ENCODE assay signal across 8 mouse cellular contexts in the genomic region with DNA sequence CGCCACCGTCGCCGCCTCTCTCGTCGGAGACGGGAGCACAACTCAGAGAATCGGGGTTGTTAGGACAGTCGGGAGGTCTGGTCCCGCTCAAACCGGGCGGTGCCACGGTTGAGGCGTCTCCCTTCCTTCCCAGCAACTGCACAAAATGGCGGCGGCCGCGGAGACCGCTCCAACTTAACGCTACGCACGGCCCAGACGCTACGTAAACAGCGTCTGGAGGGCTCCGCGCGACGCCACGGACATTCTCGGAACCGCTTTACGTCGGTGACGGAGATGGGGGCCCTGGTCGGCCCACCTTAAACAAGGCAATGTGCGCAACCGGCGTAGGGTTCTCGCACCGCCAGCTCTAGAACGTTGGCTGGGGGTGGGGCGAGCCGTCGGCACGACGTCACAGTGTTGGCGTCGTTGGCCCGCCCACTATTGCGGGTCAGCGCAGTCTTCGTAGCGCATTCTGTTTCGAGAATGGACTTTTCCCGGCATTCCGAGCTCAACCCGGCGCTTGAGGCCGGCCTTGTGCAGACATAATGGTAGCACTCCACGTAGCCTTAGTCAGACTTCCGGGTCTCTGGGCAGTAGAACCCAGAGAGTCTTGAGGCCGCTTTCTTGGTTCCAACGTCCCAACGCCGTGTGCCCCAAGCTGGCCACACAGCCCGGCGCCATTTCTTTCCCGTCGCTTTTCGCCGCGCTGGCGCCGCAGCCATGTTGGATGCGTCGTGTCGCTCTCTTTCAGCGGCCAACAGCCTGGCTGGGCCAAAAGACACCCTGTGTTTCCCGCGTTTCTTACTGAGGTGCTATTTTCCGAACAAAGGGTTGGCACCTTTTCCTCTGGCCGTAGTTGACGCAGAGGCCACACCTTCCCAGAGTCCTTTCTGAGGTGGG. TPM values are rescaled to one million over a fixed set of nuclear protein-coding genes. Genes with fewer than 3 reads are reported as not detected.
DNase-seq lines count a peak whose midpoint lies in the region; ATAC-seq lines count a peak whose summit lies in the region.

A gene (minus strand): TSS at position 332 of the 879 bp plus-strand sequence.

- peak within 1 kb of the TSS; percentile 96 for H3K4me3 ChIP-seq in forebrain, embryonic 11.5 days (ENCODE audit: low read depth, low read length)
- H3K4me3 ChIP-seq in heart, embryonic 16.5 days (ENCODE audit: low read length): peak within 1 kb of the TSS; percentile 96
- peak within 1 kb of the TSS; percentile 95 for H3K4me3 ChIP-seq in liver, embryonic 15.5 days (replicated peaks)
- H3K4me3 ChIP-seq in neural tube, embryonic 12.5 days: peak within 1 kb of the TSS; percentile 87

- peak within 1 kb of the TSS; percentile 99 for H3K9ac ChIP-seq in forebrain, embryonic 11.5 days (ENCODE audit: low read length)
- peak within 1 kb of the TSS; percentile 100 for H3K9ac ChIP-seq in heart, embryonic 16.5 days (ENCODE audit: low read length)
- H3K9ac ChIP-seq in liver, embryonic 15.5 days: peak within 1 kb of the TSS; percentile 97
- peak within 1 kb of the TSS; percentile 94 for H3K9ac ChIP-seq in neural tube, embryonic 12.5 days

- WGBS in forebrain, embryonic 11.5 days: 2% methylated on average over 84 of the region's 84 CpGs
- WGBS in heart, embryonic 16.5 days: 2% methylated on average over 84 of the region's 84 CpGs
- WGBS in liver, embryonic 15.5 days (ENCODE audit: insufficient replicate concordance): 3% methylated on average over 84 of the region's 84 CpGs
- WGBS in neural tube, embryonic 12.5 days: 2% methylated on average over 84 of the region's 84 CpGs

- peak; percentile 97 for ATAC-seq in forebrain, embryonic 11.5 days (replicated peaks; ENCODE audit: low FRiP score)
- ATAC-seq in heart, embryonic 16.5 days (replicated peaks; ENCODE audit: extremely low read depth, insufficient read depth, low FRiP score): peak; percentile 98
- peak; percentile 91 for ATAC-seq in liver, embryonic 15.5 days (ENCODE audit: insufficient read depth)
- peak; percentile 98 for ATAC-seq in neural tube, embryonic 12.5 days (ENCODE audit: low FRiP score, low read depth)

- no peaks in the 10 kb centered on the region for H3K27me3 ChIP-seq in forebrain, embryonic 11.5 days (ENCODE audit: control insufficient read depth, insufficient read depth, low read length)
- peaks cover 5% of the 10 kb centered on the region; the same call in 1 of the 2 replicates for H3K27me3 ChIP-seq in heart, embryonic 16.5 days (ENCODE audit: control insufficient read depth, insufficient read depth, low read length)
- peaks cover 22% of the 10 kb centered on the region for H3K27me3 ChIP-seq in liver, embryonic 15.5 days
- H3K27me3 ChIP-seq in neural tube, embryonic 12.5 days (replicated peaks): no peaks in the 10 kb centered on the region

- peaks cover 9% of the 10 kb centered on the region for H3K4me1 ChIP-seq in forebrain, embryonic 11.5 days (replicated peaks; ENCODE audit: control insufficient read depth, insufficient read depth, low read length)
- peaks cover 9% of the 10 kb centered on the region for H3K4me1 ChIP-seq in heart, embryonic 16.5 days (ENCODE audit: control insufficient read depth, insufficient read depth, low read length)
- H3K4me1 ChIP-seq in liver, embryonic 15.5 days (replicated peaks): peaks cover 28% of the 10 kb centered on the region
- peaks cover 22% of the 10 kb centered on the region for H3K4me1 ChIP-seq in neural tube, embryonic 12.5 days

- DNase-seq in CD8-positive naive resting alpha-beta T cell, adult 2 months (ENCODE audit: low read depth in 2 of 2, low spot score in 2 of 2): peak; percentile 98 to 99
- peak; percentile 94 for DNase-seq in c-Kit-positive CD71-negative TER-119-negative erythroid progenitor cells, embryonic 14.5 days (ENCODE audit: low read depth)
- peak; percentile 99 for DNase-seq in forebrain, embryonic 11.5 days (ENCODE audit: low spot score)
- peak; percentile 96 to 98 for DNase-seq in kidney, postnatal 36 days
- DNase-seq in telencephalon, adult 2 months (ENCODE audit: low read depth, low spot score): peak; percentile 97

- H3K27ac ChIP-seq in forebrain, embryonic 11.5 days (ENCODE audit: low read depth, low read length): peak within 1 kb of the TSS; percentile 94
- H3K27ac ChIP-seq in heart, embryonic 16.5 days (ENCODE audit: low read length): peak within 1 kb of the TSS; percentile 99
- peak within 1 kb of the TSS; percentile 98 for H3K27ac ChIP-seq in liver, embryonic 15.5 days (replicated peaks)
- peak within 1 kb of the TSS; percentile 96 for H3K27ac ChIP-seq in neural tube, embryonic 12.5 days

- H3K4me2 ChIP-seq in forebrain, embryonic 11.5 days (ENCODE audit: low read depth, low read length, severe bottlenecking): peak within 1 kb of the TSS; percentile 83
- peak within 1 kb of the TSS; percentile 89 for H3K4me2 ChIP-seq in heart, embryonic 16.5 days (ENCODE audit: low read depth, low read length)
- H3K4me2 ChIP-seq in liver, embryonic 15.5 days: peak within 1 kb of the TSS; percentile 78
- H3K4me2 ChIP-seq in neural tube, embryonic 12.5 days (replicated peaks): peak within 1 kb of the TSS; percentile 89

- no peaks in the 10 kb centered on the region for H3K9me3 ChIP-seq in forebrain, embryonic 11.5 days (ENCODE audit: control insufficient read depth, low read length)
- H3K9me3 ChIP-seq in heart, embryonic 16.5 days (replicated peaks; ENCODE audit: control insufficient read depth, low read length): no peaks in the 10 kb centered on the region
- H3K9me3 ChIP-seq in liver, embryonic 15.5 days (replicated peaks): no peaks in the 10 kb centered on the region
- H3K9me3 ChIP-seq in neural tube, embryonic 12.5 days: no peaks in the 10 kb centered on the region

- H3K36me3 ChIP-seq in forebrain, embryonic 11.5 days (ENCODE audit: control insufficient read depth, insufficient read depth, low read length): peaks cover 14% of the 10 kb centered on the region
- H3K36me3 ChIP-seq in heart, embryonic 16.5 days (ENCODE audit: control insufficient read depth, insufficient read depth): peaks cover 23% of the 10 kb centered on the region
- H3K36me3 ChIP-seq in liver, embryonic 15.5 days (replicated peaks): peaks cover 29% of the 10 kb centered on the region
- H3K36me3 ChIP-seq in neural tube, embryonic 12.5 days: peaks cover 27% of the 10 kb centered on the region

RNA-seq across cellular contexts. Expression of the gene that starts here (rescaled TPM):
- 109 TPM in 2 replicates for polyA plus RNA-seq in forebrain, embryonic 11.5 days (2014; fragmentation: Nextera tagmentation; extraction: Ambion mirVana)
- polyA plus RNA-seq in heart, embryonic 16.5 days (2015; fragmentation: Nextera tagmentation; extraction: Ambion mirVana): 30.8 and 30.9 TPM in 2 replicates
- polyA plus RNA-seq in liver, embryonic 15.5 days (2015; fragmentation: Nextera tagmentation; extraction: Ambion mirVana): 11.6 and 12.8 TPM in 2 replicates
- polyA plus RNA-seq in neural tube, embryonic 12.5 days (2016; fragmentation: Nextera tagmentation; extraction: Ambion mirVana): 66.5 and 71.8 TPM in 2 replicates

Comparison
In these comparisons a context has a peak if more than half of its experiments do, and no peak if none do; other contexts are left out.
1. Peak in every context shown above with its lines: DNase-seq, ATAC-seq, H3K4me3 ChIP-seq and H3K27ac ChIP-seq.